Mouse (Mus musculus) spleen, embryonic (tissue): ENCODE data around the gene Fam180a.

Experiments used
- CTCF ChIA-PET: fragments of 350-600 bp; sonication (Branson Sonifier 250); formaldehyde crosslinking; loops from one replicate; lab custom pipeline; 2022; lab: Charles Lee

Gene Fam180a

GRCm38 (mm10) chr6:35313520-35313919 lies 12.4 kb downstream of the Fam180a start:
- CTCF ChIA-PET, result no interaction called here

GRCm38 (mm10) chr6:35309406-35309805 lies 16.5 kb downstream of the Fam180a start:
- CTCF ChIA-PET, result no interaction called here

- CTCF ChIA-PET, result no interaction called here
Observed at GRCm38 (mm10) chr6:35308037-35308436, 17.9 kb downstream of the Fam180a start, which contains the start of gene Slc13a4. TSS of gene Slc13a4 (minus strand) at chr6:35308131.

- CTCF ChIA-PET, result no interaction called here
Observed at GRCm38 (mm10) chr6:35307136-35307535, 18.8 kb downstream of the Fam180a start.

GRCm38 (mm10) chr6:35303355-35303900 lies 22.5 kb downstream of the Fam180a start:
- CTCF ChIA-PET, result no interaction called here

GRCm38 (mm10) chr6:35302581-35302980 lies 23.4 kb downstream of the Fam180a start:
- CTCF ChIA-PET, result interaction anchor here (0.6 kb wide), 1 partner anchor 238 kb away, joined by 7 read pairs; no protein-coding TSS in a partner anchor

- CTCF ChIA-PET, result no interaction called here
Observed at GRCm38 (mm10) chr6:35298323-35298722, 27.6 kb downstream of the Fam180a start.

GRCm38 (mm10) chr6:35297516-35298227 lies 28.3 kb downstream of the Fam180a start:
- CTCF ChIA-PET, result no interaction called here

- CTCF ChIA-PET, result no interaction called here
Observed at GRCm38 (mm10) chr6:35297001-35297400, 28.9 kb downstream of the Fam180a start.

GRCm38 (mm10) chr6:35294964-35295363 lies 31.0 kb downstream of the Fam180a start:
- CTCF ChIA-PET, result no interaction called here

GRCm38 (mm10) chr6:35289676-35290075 lies 36.3 kb downstream of the Fam180a start:
- CTCF ChIA-PET, result no interaction called here

GRCm38 (mm10) chr6:35288920-35289319 lies 37.0 kb downstream of the Fam180a start:
- CTCF ChIA-PET, result no interaction called here

GRCm38 (mm10) chr6:35288114-35288761 lies 37.7 kb downstream of the Fam180a start:
- CTCF ChIA-PET, result no interaction called here

- CTCF ChIA-PET, result no interaction called here
Observed at GRCm38 (mm10) chr6:35279306-35279705, 46.6 kb downstream of the Fam180a start.

GRCm38 (mm10) chr6:35277903-35278587 lies 47.9 kb downstream of the Fam180a start:
- CTCF ChIA-PET, result no interaction called here

GRCm38 (mm10) chr6:35273391-35274082 lies 52.4 kb downstream of the Fam180a start:
- CTCF ChIA-PET, result no interaction called here

- CTCF ChIA-PET, result no interaction called here
Observed at GRCm38 (mm10) chr6:35271868-35272765, 53.8 kb downstream of the Fam180a start.

- CTCF ChIA-PET, result no interaction called here
Observed at GRCm38 (mm10) chr6:35271094-35271855, 54.7 kb downstream of the Fam180a start.

- CTCF ChIA-PET, result no interaction called here
Observed at GRCm38 (mm10) chr6:35269643-35270042, 56.3 kb downstream of the Fam180a start.

- CTCF ChIA-PET, result interaction anchor here (0.5 kb wide), 1 partner anchor 205 kb away, joined by 3 read pairs; no protein-coding TSS in a partner anchor
Observed at GRCm38 (mm10) chr6:35268711-35269110, 57.2 kb downstream of the Fam180a start.
